Mouse (Mus musculus) C2C12 (cell line): ENCODE measurements around the gene Slc39a8. TPM values are rescaled to one million over a fixed set of nuclear protein-coding genes. Genes with fewer than 3 reads are reported as not detected.

Source experiments
- H3K27me3 ChIP-seq: one replicate; pipeline ENCODE4 v1.6.1; 2011; ENCODE audit not compliant: control insufficient read depth, insufficient read depth, insufficient read length
- H3K36me3 ChIP-seq: one replicate; pipeline ENCODE4 v1.6.1; 2011; ENCODE audit not compliant: control insufficient read depth, insufficient read depth
- H3K4me3 ChIP-seq: one replicate; pipeline ENCODE4 v1.5.1; 2011; ENCODE audit warnings: mild to moderate bottlenecking, control low read depth; ENCODE audit not compliant: poor library complexity, insufficient read depth, severe bottlenecking
- H3K79me2 ChIP-seq: one replicate; pipeline ENCODE4 v1.6.1; 2011; ENCODE audit not compliant: control insufficient read depth, insufficient read depth
- H3K79me3 ChIP-seq: one replicate; pipeline ENCODE4 v1.6.1; 2011; ENCODE audit warnings: low read depth, control low read depth
- H3ac ChIP-seq: one replicate; pipeline ENCODE3; 2011; ENCODE audit warnings: low read depth; ENCODE audit not compliant: control insufficient read depth, insufficient read length
- CEBPB ChIP-seq: IDR thresholded peaks from one replicate; pipeline ENCODE4 v1.6.1; 2011; ENCODE audit warnings: low read depth, mild to moderate bottlenecking, control low read depth, moderate library complexity
- CTCF ChIP-seq: IDR thresholded peaks from one replicate; pipeline ENCODE4 v1.5.1; 2011; ENCODE audit not compliant: control insufficient read depth, insufficient read depth, insufficient read length
- FOSL1 ChIP-seq: IDR thresholded peaks from one replicate; pipeline ENCODE4 v1.8.0; 2011; ENCODE audit warnings: mild to moderate bottlenecking, low read length; ENCODE audit not compliant: poor library complexity, insufficient read depth, severe bottlenecking
- MAX ChIP-seq: IDR thresholded peaks from one replicate; pipeline ENCODE4 v1.6.1; 2011; ENCODE audit warnings: mild to moderate bottlenecking, control low read depth
- MYOD1 ChIP-seq: IDR thresholded peaks from one replicate; pipeline ENCODE4 v1.6.1; 2011; ENCODE audit warnings: low read depth; ENCODE audit not compliant: control insufficient read depth, insufficient read length
- MYOG ChIP-seq: IDR thresholded peaks from one replicate; pipeline ENCODE4 v1.6.1; 2011; ENCODE audit not compliant: control insufficient read depth, insufficient read length; ENCODE audit errors: extremely low read depth
- USF1 ChIP-seq: IDR thresholded peaks from one replicate; pipeline ENCODE4 v1.6.1; 2011; ENCODE audit warnings: low read depth, mild to moderate bottlenecking, control low read depth, moderate library complexity
- polyA plus RNA-seq: library from polyadenylated mRNA; unstranded; fragments of >200 nt; fragmentation: generic; extraction: Trizol; gene quantifications from one replicate; pipeline ENCODE4 v1.2.1, GENCODE M21; 2012; ENCODE audit warnings: missing spikeins

Slc39a8 gene
- polyA plus RNA-seq, 1 experiment, result 1.4 TPM

DNA sequence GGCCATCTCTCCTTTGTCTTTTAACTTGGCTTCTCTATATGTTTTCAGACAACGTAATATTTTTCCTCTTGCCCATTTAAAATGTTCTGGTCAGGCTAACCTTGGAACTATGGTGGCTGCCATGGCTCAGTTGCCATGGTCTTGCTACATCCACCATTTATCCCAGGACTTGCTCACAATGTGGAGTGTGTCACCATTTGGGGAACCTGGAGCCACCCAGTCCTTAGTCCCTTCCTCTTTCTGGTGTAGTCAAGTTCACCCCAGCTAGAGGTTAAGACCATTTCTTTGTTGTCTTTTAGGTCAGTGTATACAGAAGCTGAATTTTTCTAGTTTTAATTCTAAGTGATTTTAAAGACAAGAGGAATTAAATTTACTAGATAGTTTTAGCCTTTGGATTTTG, 80.7 kb downstream of the Slc39a8 start:
- Histone ChIP-seq H3ac (no peak overlapping the region), H3K79me3 (no peaks in the 10 kb centered on the region), H3K36me3 (no peaks in the 10 kb centered on the region), H3K27me3 (no peaks in the 10 kb centered on the region), H3K79me2 (no peaks in the 10 kb centered on the region), H3K4me3 (no peak overlapping the region)
- TF ChIP-seq CEBPB (no peak), USF1 (no peak), MYOD1 (no peak), FOSL1 (no peak), MYOG (no peak)

- Histone ChIP-seq H3K36me3 (no peaks in the 10 kb centered on the region), H3K27me3 (no peaks in the 10 kb centered on the region), H3K79me3 (no peaks in the 10 kb centered on the region), H3K4me3 (no peak overlapping the region), H3K79me2 (no peaks in the 10 kb centered on the region), H3ac (no peak overlapping the region)
- TF ChIP-seq USF1 (no peak), CTCF (no peak), FOSL1 (no peak), MYOG (no peak), MYOD1 (no peak), MAX (no peak), CEBPB (no peak)
Observed at GRCm38 (mm10) chr3:135907028-135907427, 81.9 kb downstream of the Slc39a8 start.

DNA sequence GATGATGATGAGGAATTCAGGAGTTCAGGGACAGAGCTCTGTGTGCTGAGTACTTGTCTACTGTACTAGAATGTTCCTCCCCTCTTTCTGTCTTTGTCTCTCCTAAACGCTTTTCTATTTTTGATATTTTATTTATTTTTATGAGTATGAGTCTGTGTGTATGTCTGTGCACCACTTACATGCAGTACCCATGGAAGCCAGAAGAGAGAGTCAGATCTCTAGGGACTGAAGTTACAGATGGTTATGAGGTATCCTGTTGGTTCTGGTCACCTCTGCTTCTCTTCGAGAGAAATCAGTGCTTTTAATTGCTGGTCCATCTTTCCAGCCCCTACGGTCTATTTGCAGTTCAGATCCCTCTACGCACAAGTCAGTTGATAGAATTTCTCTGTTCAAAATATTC, 90.9 kb downstream of the Slc39a8 start:
- no peak overlapping the region for H3K4me3 ChIP-seq
- H3K79me2 ChIP-seq, result no peaks in the 10 kb centered on the region
- no peaks in the 10 kb centered on the region for H3K27me3 ChIP-seq
- TF ChIP-seq CTCF (no peak), USF1 (no peak), CEBPB (no peak), MAX (no peak), MYOG (no peak), MYOD1 (no peak), FOSL1 (no peak)
- H3ac ChIP-seq, result no peak overlapping the region
- no peaks in the 10 kb centered on the region for H3K36me3 ChIP-seq
- no peaks in the 10 kb centered on the region for H3K79me3 ChIP-seq

- Histone ChIP-seq H3ac (no peak overlapping the region), H3K79me3 (no peaks in the 10 kb centered on the region), H3K36me3 (no peaks in the 10 kb centered on the region), H3K4me3 (no peak overlapping the region), H3K27me3 (no peaks in the 10 kb centered on the region), H3K79me2 (no peaks in the 10 kb centered on the region)
- TF ChIP-seq MYOD1 (no peak), CEBPB (no peak)
Observed at GRCm38 (mm10) chr3:135918566-135919180, 93.6 kb downstream of the Slc39a8 start.

- Histone ChIP-seq H3ac (no peak overlapping the region), H3K4me3 (no peak overlapping the region), H3K79me2 (no peaks in the 10 kb centered on the region), H3K36me3 (no peaks in the 10 kb centered on the region), H3K79me3 (no peaks in the 10 kb centered on the region), H3K27me3 (no peaks in the 10 kb centered on the region)
- no peak for TF ChIP-seq MYOG
- TF ChIP-seq MAX, result no peak
- TF ChIP-seq USF1, result no peak
- no peak for TF ChIP-seq CEBPB
Observed at GRCm38 (mm10) chr3:135919305-135919704, 94.2 kb downstream of the Slc39a8 start.

DNA sequence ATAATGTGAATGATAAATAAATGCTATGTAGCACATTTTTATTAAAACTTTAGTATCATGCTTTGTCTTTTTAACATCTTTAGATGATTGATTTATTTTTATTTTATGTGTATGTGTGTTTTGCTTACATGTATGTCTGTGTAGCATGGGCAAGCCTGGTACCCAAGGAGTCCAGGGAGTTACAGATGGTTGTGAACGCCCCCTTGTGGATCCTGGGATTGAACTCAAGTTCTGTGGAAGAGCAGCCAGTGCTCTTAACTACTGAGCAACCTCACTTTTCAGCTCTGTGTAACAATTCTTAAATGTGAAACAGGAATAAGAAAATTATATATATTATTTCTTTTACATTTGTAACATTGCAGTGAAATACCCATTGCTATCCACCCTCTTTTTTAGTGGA, 101.7 kb downstream of the Slc39a8 start:
- no peaks in the 10 kb centered on the region for H3K79me2 ChIP-seq
- H3K4me3 ChIP-seq, result no peak overlapping the region
- H3K27me3 ChIP-seq, result no peaks in the 10 kb centered on the region
- TF ChIP-seq MYOD1 (no peak), CTCF (no peak)
- no peaks in the 10 kb centered on the region for H3K79me3 ChIP-seq
- H3K36me3 ChIP-seq, result no peaks in the 10 kb centered on the region
- H3ac ChIP-seq, result no peak overlapping the region

- no peaks in the 10 kb centered on the region for H3K79me3 ChIP-seq
- H3ac ChIP-seq, result no peak overlapping the region
- no peaks in the 10 kb centered on the region for H3K27me3 ChIP-seq
- H3K36me3 ChIP-seq, result no peaks in the 10 kb centered on the region
- H3K79me2 ChIP-seq, result no peaks in the 10 kb centered on the region
- H3K4me3 ChIP-seq, result no peak overlapping the region
- TF ChIP-seq MYOG, result no peak
- no peak for TF ChIP-seq CEBPB
- TF ChIP-seq FOSL1, result no peak
- no peak for TF ChIP-seq MAX
- TF ChIP-seq MYOD1, result no peak
- TF ChIP-seq CTCF, result no peak
- TF ChIP-seq USF1, result no peak
Observed at GRCm38 (mm10) chr3:135928184-135928583, 103.1 kb downstream of the Slc39a8 start.
